Mouse (Mus musculus) erythroid progenitor cell, adult 5-6 weeks (primary cell): Measurements from ENCODE around the gene Eogt. TPM values are rescaled to one million over a fixed set of nuclear protein-coding genes. Genes with fewer than 3 reads are reported as not detected.

Source experiments
- ATAC-seq: replicated peaks from 2 replicates; pipeline ENCODE4 v1.8.0; 2016; ENCODE audit warnings: moderate number of reproducible peaks, mild to moderate bottlenecking, moderate TSS enrichment, inconsistent platforms; ENCODE audit not compliant: poor library complexity, low FRiP score, severe bottlenecking
- total RNA-seq, 2 experiments: library from RNA; stranded (forward) in 1 of 2; stranded (reverse) in 1 of 2; fragments of 150-400 nt in 1 of 2; fragments of 186-747, 209-891 nt in 1 of 2; gene quantifications; 2 replicates each; pipeline versions ENCODE4 v1.2.3 to v1.2.4; 2015 to 2017; ENCODE audit warnings: low replicate concordance in 2 of 2

Gene Eogt
- total RNA-seq, 2 experiments from 2014 or later, result 2.2 to 5.4 TPM

DNA sequence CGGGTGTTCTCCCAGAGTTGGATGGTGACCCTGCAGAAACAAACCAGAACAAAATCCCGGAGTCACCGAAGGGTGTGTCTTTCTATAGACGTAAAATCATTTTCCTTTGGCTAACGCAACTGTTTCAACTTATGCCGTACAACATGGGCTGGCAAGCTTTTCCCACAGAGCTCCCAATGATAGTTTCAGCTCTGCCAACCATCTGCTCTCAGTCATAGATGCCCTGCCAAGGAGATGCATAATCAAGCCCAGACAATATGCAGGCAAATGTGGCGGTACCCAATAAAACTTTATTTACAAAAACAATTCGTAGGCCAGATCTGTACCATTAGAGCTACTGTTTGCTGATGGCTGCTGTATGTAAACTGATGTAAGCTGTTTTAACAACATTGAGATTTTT is 36.8 kb downstream of the Eogt start:
- no peak for ATAC-seq

DNA sequence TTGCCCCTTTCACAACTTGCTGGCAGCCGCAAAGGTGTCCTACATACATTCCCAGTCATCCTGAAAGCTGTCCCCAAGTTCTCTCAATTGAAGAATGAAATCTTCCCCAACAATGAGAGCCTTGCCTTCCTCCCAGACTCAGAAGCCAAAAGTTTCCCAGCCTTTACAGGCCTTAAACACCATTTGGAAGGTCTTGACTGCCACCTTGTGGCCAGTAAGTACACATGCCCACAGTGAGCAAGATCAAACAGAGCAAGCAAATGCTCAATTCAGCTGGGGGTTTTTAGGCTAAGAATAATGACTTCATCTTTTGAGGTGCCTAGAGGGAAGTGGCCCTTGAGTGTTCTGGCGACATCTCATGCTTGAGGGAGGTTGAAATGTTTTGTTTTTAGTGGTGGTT is 42.2 kb downstream of the Eogt start:
- peak; percentile 70; the same call in 1 of the 2 replicates for ATAC-seq

DNA sequence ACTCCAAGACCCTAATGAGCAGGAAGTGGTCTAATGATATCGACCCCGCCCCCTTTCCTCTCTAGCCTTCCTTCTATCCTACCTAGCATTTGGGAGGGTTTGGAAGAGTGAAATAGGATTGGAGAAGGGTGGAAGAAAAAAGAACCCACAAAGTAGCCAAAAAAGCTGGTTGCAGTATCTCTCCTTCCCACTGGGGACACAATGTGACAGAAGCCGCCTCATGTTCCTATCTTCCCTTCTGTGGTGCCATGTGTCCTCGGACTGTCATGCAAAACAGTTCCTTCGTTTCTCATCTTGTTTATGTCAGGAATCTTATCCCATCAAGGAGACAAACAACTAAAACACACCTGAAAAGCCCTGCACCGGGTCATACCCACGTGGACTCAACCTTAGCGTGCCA is 42.9 kb downstream of the Eogt start:
- ATAC-seq, result no peak

DNA sequence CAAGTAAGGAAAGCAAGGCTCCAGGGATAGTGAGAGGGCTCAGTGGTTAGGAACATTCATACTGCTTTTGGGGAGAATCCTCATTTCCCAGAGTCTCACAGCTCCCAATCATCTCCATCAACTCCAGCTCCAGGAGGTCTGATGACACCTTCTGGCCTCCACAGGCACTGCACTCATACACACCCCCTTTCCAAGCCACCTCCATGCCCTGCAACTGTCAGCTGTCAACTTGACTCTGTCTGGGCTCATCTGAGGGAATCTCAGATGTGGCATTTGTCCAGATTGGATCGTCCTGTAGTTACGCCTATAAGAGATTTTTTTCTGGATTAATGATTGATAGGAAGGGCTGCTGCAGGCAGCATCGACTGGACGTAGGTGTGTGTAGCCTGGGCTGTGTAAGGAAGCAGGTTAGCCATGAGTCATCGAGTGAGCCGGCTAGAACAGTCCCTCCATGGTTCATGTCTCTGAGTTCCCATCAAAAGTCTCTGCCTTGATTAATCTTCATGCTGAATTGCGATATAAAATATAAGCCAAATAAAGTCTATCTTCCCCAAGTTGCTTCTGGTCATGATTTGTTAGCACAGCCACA is 44.6 kb downstream of the Eogt start:
- no peak for ATAC-seq

DNA sequence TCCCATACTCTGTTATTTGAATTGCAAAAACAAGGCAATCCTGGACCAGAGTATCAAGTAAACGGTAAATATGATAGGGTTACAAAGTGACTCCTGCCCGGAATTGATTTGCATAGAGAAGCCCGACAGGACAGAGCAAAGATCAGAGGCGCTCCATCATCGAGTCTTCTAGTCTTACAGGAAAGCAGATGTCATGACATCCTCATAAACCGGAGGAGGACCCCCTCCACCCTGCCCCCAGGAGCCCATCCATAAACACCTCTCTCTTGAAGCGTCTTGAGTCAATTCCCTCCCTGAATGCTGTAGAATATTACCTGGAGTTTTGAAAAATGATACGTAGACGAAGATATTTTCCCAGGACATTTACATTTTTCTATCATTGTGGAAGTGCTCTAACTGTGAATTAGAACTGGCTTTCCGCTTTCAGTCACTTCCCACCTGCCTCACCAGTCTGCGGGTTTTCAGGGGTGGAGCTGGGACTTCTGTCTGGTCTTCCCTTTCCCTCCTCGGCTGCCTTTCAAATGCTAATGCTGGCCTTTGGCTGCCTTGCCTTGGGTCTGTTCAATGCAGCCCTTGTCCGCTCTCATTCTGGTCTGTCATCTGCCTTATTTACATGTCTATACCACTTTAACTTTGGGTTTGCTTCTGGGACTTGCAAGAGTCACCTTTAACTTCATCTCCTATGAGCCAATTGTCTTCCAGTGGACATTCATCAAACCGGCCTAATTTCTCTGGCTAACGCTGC is 46.9 kb downstream of the Eogt start:
- no peak for ATAC-seq

DNA sequence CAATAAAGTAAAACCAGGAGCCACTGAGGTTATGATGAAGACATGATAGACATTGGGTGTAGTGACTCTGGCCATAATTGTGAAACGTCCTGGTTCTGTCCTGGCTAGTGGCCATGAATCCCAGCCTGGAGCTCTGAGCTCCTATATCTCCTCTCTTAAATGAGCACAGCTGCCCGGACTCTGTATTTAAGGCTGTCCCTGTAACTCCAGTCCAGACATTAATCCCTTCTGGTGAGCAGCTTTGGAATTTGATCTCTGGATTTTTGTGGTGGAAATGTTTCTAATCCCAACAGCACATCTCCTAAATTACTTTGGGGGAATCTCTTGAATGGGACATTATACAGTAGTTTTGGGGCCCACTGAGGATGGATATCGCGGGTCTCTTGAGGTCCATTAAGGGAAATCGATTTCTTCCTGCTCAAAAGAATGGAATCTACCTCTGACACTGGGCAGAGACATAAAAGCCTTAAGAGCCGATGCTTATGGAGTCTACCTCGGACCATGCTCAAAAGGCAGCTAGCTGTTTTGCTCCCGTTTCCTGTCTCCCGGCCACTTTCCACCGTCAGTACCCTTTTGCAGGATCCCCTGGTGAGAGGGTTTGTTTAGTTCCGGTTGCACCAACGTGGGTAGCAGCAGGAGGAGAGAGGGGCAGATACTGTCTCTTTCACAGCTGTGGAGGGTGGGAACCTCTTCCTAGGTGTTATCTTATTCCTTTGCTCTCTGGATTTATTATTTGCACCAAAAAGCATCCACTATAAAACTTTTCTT is 47.6 kb downstream of the Eogt start:
- no peak for ATAC-seq

DNA sequence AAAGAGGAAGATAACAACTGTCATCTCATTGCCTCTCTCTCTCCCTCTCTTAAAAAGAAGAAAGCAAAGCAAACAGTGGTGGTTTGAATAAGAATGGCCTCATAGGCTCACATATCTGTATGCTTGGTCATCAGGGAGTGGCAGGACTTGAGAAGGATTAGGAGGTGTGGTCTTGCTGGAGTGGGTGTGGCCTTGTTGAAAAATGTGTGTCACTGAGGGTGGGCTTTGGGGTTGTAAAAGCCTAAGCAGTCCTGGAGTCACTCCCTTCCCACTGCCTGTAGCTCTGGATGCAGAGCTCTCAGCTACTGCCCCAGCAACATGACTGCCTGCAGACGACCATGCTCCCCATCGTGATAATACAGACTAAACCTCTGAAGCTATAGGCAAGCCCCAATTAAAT is 66.6 kb downstream of the Eogt start:
- ATAC-seq, result no peak

DNA sequence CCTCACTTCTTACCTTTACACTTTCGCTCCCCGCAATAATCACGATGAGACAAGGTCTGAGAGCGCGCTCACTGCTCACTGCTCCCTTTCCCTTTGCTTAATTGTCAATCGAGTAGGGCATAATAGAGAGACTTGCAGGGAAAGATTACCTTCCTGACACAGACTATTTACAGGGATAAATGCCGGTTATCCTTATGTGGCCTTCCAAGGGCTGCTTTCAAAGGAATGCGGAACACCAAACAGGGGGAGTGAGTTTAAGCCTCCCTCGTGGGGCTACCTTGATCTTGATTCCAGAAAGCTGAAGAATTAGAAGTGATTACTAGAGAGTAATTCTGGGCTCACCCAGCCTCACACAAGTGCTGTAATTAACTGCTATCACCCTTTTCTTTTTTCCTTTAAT is 69.0 kb downstream of the Eogt start:
- ATAC-seq, result no peak

DNA sequence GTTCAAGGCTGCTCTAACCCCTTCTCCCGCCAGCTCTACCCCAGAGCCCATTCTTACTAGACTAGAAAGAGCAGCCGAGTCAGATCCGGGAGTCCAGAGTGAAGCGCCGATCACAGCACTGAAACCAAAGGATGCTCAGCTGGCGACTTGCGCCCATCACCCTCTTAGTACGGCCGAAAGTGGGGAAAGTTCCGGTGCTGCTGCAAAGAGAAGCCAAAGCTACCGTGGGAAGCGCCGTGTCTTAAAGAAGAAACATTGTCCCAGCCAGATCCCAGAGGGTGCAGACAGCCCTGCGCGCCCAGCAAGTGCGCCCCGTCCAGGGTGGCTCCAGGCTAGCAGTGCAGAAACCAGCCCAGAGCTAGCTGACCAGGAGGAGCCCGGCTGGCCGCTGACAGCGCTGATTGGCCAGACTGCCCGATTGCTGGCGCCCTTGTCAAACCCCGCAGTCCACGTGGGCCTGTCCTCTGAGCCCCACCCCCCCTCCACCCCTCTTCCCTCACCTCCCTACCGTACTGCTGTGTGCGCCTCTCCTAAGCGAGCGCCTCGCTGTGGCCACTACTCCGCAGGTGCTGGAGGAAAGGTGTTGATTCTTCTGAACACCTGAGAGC is 88.8 kb downstream of the Eogt start, which contains the start of gene Fam19a4:
Gene Fam19a4, minus strand, starts transcription at position 340 of the 608 bp plus-strand sequence.
- no peak for ATAC-seq

Other genes with a start within 250 kb of the Eogt start
- not detected in 2 replicates for gene Fam19a4, start 88.8 kb downstream of the Eogt start, total RNA-seq (2015; ENCODE audit: low replicate concordance)
- not detected in 2 replicates for gene Fam19a4, start 88.8 kb downstream of the Eogt start, total RNA-seq (2017; ENCODE audit: low replicate concordance)
- 18.0 and 21.3 TPM in 2 replicates for gene Tmf1, start 29.9 kb upstream of the Eogt start, total RNA-seq (2015; ENCODE audit: low replicate concordance)
- gene Tmf1, start 29.9 kb upstream of the Eogt start, total RNA-seq (2017; ENCODE audit: low replicate concordance), result 107 and 142 TPM in 2 replicates
- 34.2 and 38.6 TPM in 2 replicates for gene Uba3, start 56.5 kb upstream of the Eogt start, total RNA-seq (2015; ENCODE audit: low replicate concordance)
- gene Uba3, start 56.5 kb upstream of the Eogt start, total RNA-seq (2017; ENCODE audit: low replicate concordance), result 55.7 and 71.2 TPM in 2 replicates
- gene Arl6ip5, start 61.5 kb upstream of the Eogt start, total RNA-seq (2015; ENCODE audit: low replicate concordance), result 13.0 and 18.4 TPM in 2 replicates
- 16.7 and 22.1 TPM in 2 replicates for gene Arl6ip5, start 61.5 kb upstream of the Eogt start, total RNA-seq (2017; ENCODE audit: low replicate concordance)
- gene Lmod3, start 103.6 kb upstream of the Eogt start, total RNA-seq (2015; ENCODE audit: low replicate concordance), result not detected in 2 replicates
- not detected in 2 replicates for gene Lmod3, start 103.6 kb upstream of the Eogt start, total RNA-seq (2017; ENCODE audit: low replicate concordance)